Mouse (Mus musculus) brain, adult 2 months (tissue): Measurements from ENCODE around the gene Mif4gd.
"Not testable (repeated sequence)": the region's sequence is repeated elsewhere in the genome, so short reads cannot be mapped to it uniquely, and the experiment has no call there.

ENCODE experiments used
- DNase-seq: peaks from one replicate; pipeline ENCODE4 v3.0.0; 2011; ENCODE audit warnings: low read depth, low spot score

The Mif4gd gene

GRCm38 (mm10) chr11:115612410-115613137 is at the start of gene Mif4gd:
Gene Mif4gd, minus strand, starts transcription at chr11:115612969.
- peak; percentile 90 for DNase-seq

GRCm38 (mm10) chr11:115660376-115660775 is 47.6 kb upstream of the Mif4gd start:
- DNase-seq: peak; percentile 95

- DNase-seq: peak; percentile 89
These were observed 45.8 kb upstream of the Mif4gd start for GRCm38 (mm10) chr11:115658521-115658920.

GRCm38 (mm10) chr11:115654128-115654527 is 41.4 kb upstream of the Mif4gd start:
- DNase-seq: no peak

GRCm38 (mm10) chr11:115653194-115653593 is 40.4 kb upstream of the Mif4gd start:
- DNase-seq: peak; percentile 73

- no peak for DNase-seq
These were observed 38.9 kb upstream of the Mif4gd start for GRCm38 (mm10) chr11:115651680-115652079.

- peak; percentile 99 for DNase-seq
These were observed 36.9 kb upstream of the Mif4gd start for GRCm38 (mm10) chr11:115649706-115650105.

GRCm38 (mm10) chr11:115647459-115647858 is 34.7 kb upstream of the Mif4gd start:
- DNase-seq: peak; percentile 92

- no peak for DNase-seq
These were observed 33.7 kb upstream of the Mif4gd start for GRCm38 (mm10) chr11:115646439-115646838.

- DNase-seq: not testable (repeated sequence)
These were observed 32.7 kb upstream of the Mif4gd start for GRCm38 (mm10) chr11:115645498-115645897.

- DNase-seq: no peak
These were observed 31.5 kb upstream of the Mif4gd start for GRCm38 (mm10) chr11:115644308-115644707.

- no peak for DNase-seq
These were observed 30.5 kb upstream of the Mif4gd start for GRCm38 (mm10) chr11:115643265-115643664.

GRCm38 (mm10) chr11:115642705-115643104 is 29.9 kb upstream of the Mif4gd start:
- DNase-seq: no peak

- no peak for DNase-seq
These were observed 28.9 kb upstream of the Mif4gd start for GRCm38 (mm10) chr11:115641664-115642036.

GRCm38 (mm10) chr11:115640978-115641663 is 28.4 kb upstream of the Mif4gd start:
- DNase-seq: peak; percentile 74

GRCm38 (mm10) chr11:115640311-115640828 is 27.6 kb upstream of the Mif4gd start:
- DNase-seq: no peak

GRCm38 (mm10) chr11:115639540-115639939 is 26.8 kb upstream of the Mif4gd start:
- no peak for DNase-seq

- DNase-seq: no peak
These were observed 26.0 kb upstream of the Mif4gd start for GRCm38 (mm10) chr11:115638498-115639409.

GRCm38 (mm10) chr11:115636960-115637359 is 24.2 kb upstream of the Mif4gd start:
- DNase-seq: no peak

- no peak for DNase-seq
These were observed 22.7 kb upstream of the Mif4gd start for GRCm38 (mm10) chr11:115635484-115635883.

- no peak for DNase-seq
These were observed 22.3 kb upstream of the Mif4gd start for GRCm38 (mm10) chr11:115635041-115635440.

GRCm38 (mm10) chr11:115634109-115634508 is 21.3 kb upstream of the Mif4gd start:
- DNase-seq: no peak
